Mouse (Mus musculus) testis, adult 2 months (tissue): ENCODE measurements at regions not wholly inside any gene's neighbourhood (a gene's known extent, or its start where the extent isn't known, plus 50 kb on each side); places are given as distances from the start of the nearest gene placed in this dataset.

Source experiments
- CTCF ChIP-seq: fragments of 200-500 bp; IDR thresholded peaks from 2 replicates; pipeline ENCODE4 v1.5.1; 2012; ENCODE audit warnings: low read depth, mild to moderate bottlenecking, inconsistent platforms, low read length, moderate library complexity; ENCODE audit not compliant: control insufficient read depth, insufficient read depth, insufficient replicate concordance
- POLR2A ChIP-seq: fragments of 200-500 bp; IDR thresholded peaks from 2 replicates; pipeline ENCODE4 v1.6.1; 2012; ENCODE audit warnings: low read depth, mild to moderate bottlenecking, inconsistent platforms, low read length, moderate library complexity; ENCODE audit not compliant: control insufficient read depth

GRCm38 (mm10) chr12:107695014-107695413 is 206.6 kb downstream of the 3110018I06Rik start:
- TF ChIP-seq CTCF = no peak
- no peak for TF ChIP-seq POLR2A
